Mouse (Mus musculus) intestine, embryonic 16.5 days (tissue): ENCODE data around the gene Gm26741. TPM values are rescaled to one million over a fixed set of nuclear protein-coding genes. Genes with fewer than 3 reads are reported as not detected.

Experiments
- ATAC-seq: fragments of 200-750 bp; cut with Nextera tagmentation; 2 replicates; pipeline ENCODE4 v1.8.0; 2017; ENCODE audit warnings: moderate TSS enrichment, moderate library complexity
- H3K27ac ChIP-seq: fragments of 300-500 bp; sonication (generic); 2 replicates; pipeline ENCODE4 v1.5.1; 2014; ENCODE audit warnings: mild to moderate bottlenecking, low read length
- H3K27me3 ChIP-seq: fragments of 300-500 bp; sonication (generic); replicated peaks from 2 replicates; pipeline ENCODE4 v1.6.1; 2014; ENCODE audit warnings: low read length, control low read depth, mixed read lengths; ENCODE audit not compliant: control insufficient read depth, insufficient read depth
- H3K36me3 ChIP-seq: fragments of 300-500 bp; sonication (generic); 2 replicates; pipeline ENCODE4 v1.6.1; 2014; ENCODE audit warnings: low read length, control low read depth; ENCODE audit not compliant: control insufficient read depth, insufficient read depth
- H3K4me1 ChIP-seq: fragments of 300-500 bp; sonication (generic); 2 replicates; pipeline ENCODE4 v1.6.1; 2014; ENCODE audit warnings: low read length, control low read depth, mixed read lengths; ENCODE audit not compliant: control insufficient read depth, insufficient read depth
- H3K4me2 ChIP-seq: fragments of 300-500 bp; sonication (generic); 2 replicates; pipeline ENCODE4 v1.6.1; 2014; ENCODE audit warnings: low read depth, low read length, control low read depth
- H3K4me3 ChIP-seq: fragments of 300-500 bp; sonication (generic); 2 replicates; pipeline ENCODE4 v1.5.1; 2014; ENCODE audit warnings: mild to moderate bottlenecking, low read length
- H3K9ac ChIP-seq: fragments of 300-500 bp; sonication (generic); 2 replicates; pipeline ENCODE4 v1.6.1; 2014; ENCODE audit warnings: low read depth, low read length
- H3K9me3 ChIP-seq: fragments of 300-500 bp; sonication (generic); 2 replicates; pipeline ENCODE4 v1.6.1; 2016; ENCODE audit warnings: low read length, control low read depth; ENCODE audit not compliant: control insufficient read depth
- WGBS: fragments of 180-500 bp; shearing (Covaris S2); extraction: QIAGEN DNeasy Blood & Tissue Kit; methylation state at CpG from one replicate; pipeline ENCODE4 v1.1.7; 2014; 5-methylcytosine and 5-hydroxymethylcytosine counted together
- polyA plus RNA-seq: library from polyadenylated mRNA; unstranded; fragments of >200 nt; fragmentation: Nextera tagmentation; extraction: Ambion mirVana; gene quantifications from 2 replicates; pipeline ENCODE4 v1.2.1, GENCODE M21; 2015

Gene Gm26741
- polyA plus RNA-seq, 1 experiment from 2014 or later = not detected

DNA sequence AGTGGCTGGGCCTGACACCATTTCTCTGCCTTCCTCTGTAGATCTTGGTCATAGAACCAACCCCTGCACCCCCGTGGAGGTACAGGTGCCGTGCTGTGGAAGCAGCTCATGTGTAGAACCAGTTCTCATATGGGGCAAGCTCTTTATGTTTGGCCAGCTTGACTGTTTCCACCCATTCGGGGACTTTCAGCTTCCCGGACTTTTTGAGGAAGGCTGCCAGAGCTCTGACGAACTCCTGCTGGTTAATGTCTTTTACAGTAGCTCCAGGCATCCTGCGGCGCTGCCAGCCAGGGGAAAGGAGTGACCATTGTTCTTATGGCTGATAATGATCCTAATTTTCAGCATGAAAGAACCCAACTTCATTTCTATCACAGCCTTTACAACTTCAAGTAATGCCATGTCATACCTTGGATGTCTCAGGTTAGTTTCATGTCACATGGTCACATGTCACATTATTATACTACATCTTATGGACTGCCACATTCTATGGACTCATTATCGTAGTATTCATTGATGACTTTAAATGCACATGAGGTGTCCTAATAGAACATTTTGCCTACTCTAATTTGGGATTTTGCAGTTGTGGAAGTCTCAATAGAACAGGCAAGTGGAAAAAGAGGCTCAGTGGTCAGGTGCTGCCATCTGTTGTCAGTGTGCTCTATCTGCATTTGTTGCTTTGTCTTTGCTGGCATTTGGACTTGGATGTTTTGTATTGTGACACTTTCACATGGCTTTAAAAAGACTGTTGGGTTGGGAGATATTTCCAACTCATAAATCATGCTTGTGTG lies 26.4 kb downstream of the Gm26741 start:
- Histone ChIP-seq H3K9ac (no peak overlapping the region), H3K4me2 (no peak overlapping the region), H3K4me3 (no peak overlapping the region), H3K9me3 (no peaks in the 10 kb centered on the region), H3K4me1 (peaks cover 5% of the 10 kb centered on the region; the same call in 1 of the 2 replicates), H3K27ac (no peak overlapping the region), H3K36me3 (no peaks in the 10 kb centered on the region), H3K27me3 (no peaks in the 10 kb centered on the region)
- 46% methylated on average over 8 of the region's 8 CpGs for WGBS
- ATAC-seq = no peak

DNA sequence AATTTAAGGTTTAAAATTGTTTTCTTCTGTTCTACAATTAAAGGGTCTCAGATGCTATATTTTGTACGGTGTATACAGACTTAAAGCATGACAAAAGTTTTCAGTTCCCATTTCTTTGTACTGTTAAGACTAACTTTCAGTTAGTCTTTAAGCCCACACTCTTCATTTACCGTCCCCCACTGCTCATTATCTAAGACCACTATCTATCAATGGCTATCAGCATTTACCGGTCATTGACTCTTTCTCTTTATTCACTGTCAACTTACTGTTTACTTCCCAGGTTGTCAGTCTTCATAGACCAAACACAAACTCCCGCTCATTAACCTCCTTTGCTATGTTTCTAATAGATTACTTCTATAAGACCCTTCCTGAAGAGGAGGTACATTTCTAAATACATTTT lies 28.6 kb downstream of the Gm26741 start:
- Histone ChIP-seq H3K4me1 (peaks cover 8% of the 10 kb centered on the region; the same call in 1 of the 2 replicates), H3K4me2 (no peak overlapping the region), H3K27me3 (no peaks in the 10 kb centered on the region), H3K4me3 (no peak overlapping the region), H3K9ac (no peak overlapping the region), H3K27ac (no peak overlapping the region), H3K36me3 (no peaks in the 10 kb centered on the region), H3K9me3 (no peaks in the 10 kb centered on the region)
- ATAC-seq = no peak
- 60% methylated on average over 4 of the region's 4 CpGs for WGBS

DNA sequence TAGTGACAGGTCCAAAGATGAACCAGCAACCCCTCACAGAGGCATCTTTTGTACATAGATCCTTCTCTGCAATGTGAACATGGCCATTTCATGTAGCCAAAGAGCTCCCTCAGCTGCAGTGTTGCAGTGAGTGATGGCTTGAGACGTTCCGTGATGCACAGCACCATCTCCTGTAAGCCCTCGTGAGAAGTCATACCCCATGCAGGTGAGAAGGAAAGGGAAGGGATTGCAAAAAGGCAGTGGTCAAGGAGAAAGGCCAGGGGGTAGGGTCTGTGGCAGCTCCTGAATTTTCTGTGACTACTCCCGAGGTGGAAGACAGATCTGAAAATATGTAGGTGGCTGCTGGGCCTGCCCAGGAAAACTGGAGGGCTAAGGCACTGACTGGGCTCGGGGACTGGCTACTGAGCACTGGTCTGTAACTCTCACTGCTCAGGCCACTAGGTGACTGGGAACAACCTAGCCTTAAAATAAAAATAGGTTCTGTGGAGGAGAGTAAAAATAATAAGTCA lies 30.4 kb downstream of the Gm26741 start, which contains the start of gene Nepn:
TSS of gene Nepn (plus strand) at position 51 of the 509 bp plus-strand sequence.
- Histone ChIP-seq H3K4me2 (no peak within 1 kb of the TSS), H3K27me3 (no peaks in the 10 kb centered on the region), H3K9ac (no peak within 1 kb of the TSS), H3K4me1 (0 out of 2 replicates have a peak, but pooled peaks cover 3% of the 10 kb centered on the region), H3K9me3 (no peaks in the 10 kb centered on the region), H3K4me3 (no peak within 1 kb of the TSS), H3K36me3 (no peaks in the 10 kb centered on the region), H3K27ac (no peak within 1 kb of the TSS)
- WGBS = 80% methylated on average over 5 of the region's 5 CpGs
- ATAC-seq = no peak

DNA sequence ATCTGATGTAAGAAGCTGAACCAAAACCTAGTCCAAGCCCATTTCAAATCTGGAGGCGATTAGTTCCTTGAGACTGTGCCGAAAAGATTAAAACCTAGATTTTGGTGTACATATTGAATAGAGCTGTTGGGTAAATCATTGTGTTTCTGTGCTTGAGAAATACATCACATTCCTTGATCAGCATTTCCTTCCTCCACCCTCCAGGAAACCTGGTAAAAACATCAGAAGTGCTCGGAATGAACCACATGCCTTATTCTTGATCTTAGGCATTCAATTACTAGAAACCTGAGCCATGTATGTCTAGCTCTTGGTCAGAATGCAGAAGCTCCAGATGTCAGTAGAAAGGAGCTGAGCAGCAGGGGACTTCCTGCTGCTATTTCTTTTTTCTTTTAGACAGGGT lies 30.9 kb downstream of the Gm26741 start:
- Histone ChIP-seq H3K27ac (no peak overlapping the region), H3K9ac (no peak overlapping the region), H3K36me3 (no peaks in the 10 kb centered on the region), H3K4me3 (no peak overlapping the region), H3K27me3 (no peaks in the 10 kb centered on the region), H3K9me3 (no peaks in the 10 kb centered on the region), H3K4me1 (0 out of 2 replicates have a peak, but pooled peaks cover 3% of the 10 kb centered on the region), H3K4me2 (no peak overlapping the region)
- no peak for ATAC-seq
- 76% methylated on average over 3 of the region's 3 CpGs for WGBS

- peak; percentile 26; the same call in 1 of the 2 replicates for ATAC-seq
These were observed 32.6 kb downstream of the Gm26741 start for GRCm38 (mm10) chr10:52391208-52391607.

GRCm38 (mm10) chr10:52396647-52397046 lies 38.1 kb downstream of the Gm26741 start:
- H3K9me3 ChIP-seq = no peaks in the 10 kb centered on the region
- no peaks in the 10 kb centered on the region for H3K4me1 ChIP-seq
- no peak overlapping the region for H3K4me2 ChIP-seq
- H3K36me3 ChIP-seq = no peaks in the 10 kb centered on the region
- WGBS = 82% methylated on average over 3 of the region's 3 CpGs
- no peak overlapping the region for H3K4me3 ChIP-seq
- no peak overlapping the region for H3K9ac ChIP-seq
- H3K27me3 ChIP-seq = no peaks in the 10 kb centered on the region
- no peak for ATAC-seq
- H3K27ac ChIP-seq = no peak overlapping the region

More at GRCm38 (mm10) chr10:52391208-52391607, 32.6 kb downstream of the Gm26741 start:
- Histone ChIP-seq H3K4me1 (0 out of 2 replicates have a peak, but pooled peaks cover 3% of the 10 kb centered on the region), H3K9ac (no peak overlapping the region), H3K27ac (no peak overlapping the region), H3K36me3 (no peaks in the 10 kb centered on the region), H3K4me3 (no peak overlapping the region), H3K9me3 (no peaks in the 10 kb centered on the region), H3K27me3 (no peaks in the 10 kb centered on the region), H3K4me2 (no peak overlapping the region)
- WGBS = 44% methylated on average over 2 of the region's 2 CpGs

DNA sequence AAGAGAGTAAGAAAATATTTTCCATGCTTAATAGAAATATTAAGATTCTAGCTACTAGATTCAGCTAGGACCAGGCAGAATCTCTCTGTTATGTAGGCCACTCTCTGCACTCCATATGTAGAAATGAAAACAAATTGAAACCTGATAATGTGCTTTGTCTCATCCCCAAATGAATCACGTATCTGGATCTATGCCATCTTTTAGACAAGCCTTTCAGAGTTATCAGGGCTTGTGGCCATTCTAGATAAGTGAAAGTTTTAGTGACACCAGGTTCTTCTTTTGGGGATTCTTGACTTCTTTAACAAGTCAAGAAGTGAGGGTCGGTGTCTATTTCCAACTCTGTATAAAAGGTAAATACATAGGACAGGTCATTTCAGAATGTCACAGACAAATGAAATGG lies 40.1 kb downstream of the Gm26741 start:
- H3K36me3 ChIP-seq = no peaks in the 10 kb centered on the region
- H3K9ac ChIP-seq = no peak overlapping the region
- no peaks in the 10 kb centered on the region for H3K4me1 ChIP-seq
- no peak overlapping the region for H3K4me2 ChIP-seq
- H3K4me3 ChIP-seq = no peak overlapping the region
- ATAC-seq = no peak
- H3K27me3 ChIP-seq = no peaks in the 10 kb centered on the region
- WGBS = 82% methylated on average over 2 of the region's 2 CpGs
- no peak overlapping the region for H3K27ac ChIP-seq
- no peaks in the 10 kb centered on the region for H3K9me3 ChIP-seq

DNA sequence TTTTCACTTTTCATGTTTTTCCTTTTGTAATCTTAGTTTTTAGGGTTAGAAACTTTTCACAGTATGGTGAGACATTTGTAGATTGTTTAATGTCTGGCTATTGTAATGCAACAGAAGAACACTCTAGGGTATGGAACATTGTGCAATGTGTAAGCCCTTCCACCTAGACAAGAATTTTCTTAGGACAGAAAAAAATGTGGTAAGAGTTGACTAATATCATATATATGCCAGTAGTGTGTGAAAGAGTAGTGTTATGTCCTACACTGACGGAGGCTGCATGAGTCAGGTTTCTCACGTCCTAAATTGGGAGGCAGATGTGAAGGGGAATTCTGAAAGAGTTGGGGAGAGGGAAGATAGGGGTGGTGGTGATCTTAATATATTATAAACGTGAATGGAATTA lies 41.2 kb downstream of the Gm26741 start:
- Histone ChIP-seq H3K9me3 (no peaks in the 10 kb centered on the region), H3K27ac (no peak overlapping the region), H3K27me3 (no peaks in the 10 kb centered on the region), H3K4me2 (no peak overlapping the region), H3K4me1 (no peaks in the 10 kb centered on the region), H3K4me3 (no peak overlapping the region), H3K9ac (no peak overlapping the region), H3K36me3 (no peaks in the 10 kb centered on the region)
- ATAC-seq = no peak
- WGBS = 71% methylated on average over 3 of the region's 3 CpGs

DNA sequence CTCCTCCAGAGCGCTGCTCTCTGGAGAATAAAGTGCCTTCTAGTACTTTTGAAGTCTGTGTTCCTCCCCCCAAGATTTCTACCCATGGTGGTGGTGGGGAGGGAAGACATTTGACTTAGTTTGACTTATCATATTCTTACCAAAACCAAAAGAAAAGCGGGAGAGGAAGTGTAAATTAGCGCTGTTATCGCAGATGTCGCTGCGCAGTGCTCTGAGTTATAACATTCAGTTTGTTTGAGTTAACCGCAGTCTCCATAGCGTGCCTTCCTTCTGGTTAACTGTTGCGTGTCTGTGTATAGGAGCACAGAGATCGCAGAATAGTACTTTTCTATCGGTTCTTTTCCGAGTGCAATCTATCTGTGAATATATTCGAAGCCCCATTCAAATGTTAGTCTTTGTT lies 46.6 kb downstream of the Gm26741 start:
- no peak overlapping the region for H3K9ac ChIP-seq
- no peaks in the 10 kb centered on the region for H3K9me3 ChIP-seq
- 79% methylated on average over 13 of the region's 13 CpGs for WGBS
- no peak for ATAC-seq
- no peak overlapping the region for H3K27ac ChIP-seq
- no peaks in the 10 kb centered on the region for H3K4me1 ChIP-seq
- H3K4me2 ChIP-seq = no peak overlapping the region
- H3K27me3 ChIP-seq = no peaks in the 10 kb centered on the region
- no peaks in the 10 kb centered on the region for H3K36me3 ChIP-seq
- H3K4me3 ChIP-seq = no peak overlapping the region
